Mouse (Mus musculus) C2C12 (cell line): ENCODE measurements around the gene Ranbp3l.

Experiments
- CTCF ChIP-seq: IDR thresholded peaks from one replicate; pipeline ENCODE4 v1.5.1; 2011; ENCODE audit not compliant: control insufficient read depth, insufficient read depth, insufficient read length
- MYOG ChIP-seq: IDR thresholded peaks from one replicate; pipeline ENCODE4 v1.6.1; 2011; ENCODE audit not compliant: control insufficient read depth, insufficient read length; ENCODE audit errors: extremely low read depth
- USF1 ChIP-seq: IDR thresholded peaks from one replicate; pipeline ENCODE4 v1.6.1; 2011; ENCODE audit warnings: low read depth, mild to moderate bottlenecking, control low read depth, moderate library complexity

GRCm38 (mm10) chr15:8991211-8991610 lies 23.5 kb downstream of the Ranbp3l start:
- no peak for TF ChIP-seq CTCF
- no peak for TF ChIP-seq MYOG
- no peak for TF ChIP-seq USF1
